Mouse (Mus musculus) gastrocnemius, adult 8-10 months (tissue): ENCODE results near the gene Slc8a3. TPM values are rescaled to one million over a fixed set of nuclear protein-coding genes. Genes with fewer than 3 reads are reported as not detected.

Experiments
- DNase-seq, 2 experiments: peaks; one replicate each; pipeline ENCODE4 v3.0.0; 2022; ENCODE audit warnings: low spot score in 2 of 2
- total RNA-seq, 4 experiments: library from RNA; stranded (reverse); gene quantifications; 2 replicates each; pipeline ENCODE4 v1.2.4; 2022

The Slc8a3 gene
- total RNA-seq, 4 experiments from 2014 or later = 35.3 to 52.3 (median 45.8) TPM

DNA sequence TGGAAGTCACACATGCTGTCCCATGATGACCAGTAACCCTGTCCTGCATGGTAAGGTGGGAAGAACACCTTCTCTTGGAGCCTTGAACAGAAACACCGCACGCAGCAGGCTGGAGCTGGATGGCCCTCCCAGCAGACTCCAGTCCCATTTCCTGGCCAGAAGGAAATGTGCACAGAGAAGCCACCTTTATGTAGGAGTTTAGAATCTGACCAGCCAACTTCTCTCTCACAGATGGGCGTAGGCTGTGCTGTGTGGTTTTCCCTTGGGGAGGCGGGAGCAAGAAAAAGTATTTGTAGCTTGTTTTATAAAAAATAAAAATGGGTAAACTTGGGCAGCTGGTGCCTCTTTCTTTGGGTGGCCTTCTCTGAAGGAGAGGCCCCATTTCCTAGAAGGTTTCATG, 146.9 kb downstream of the Slc8a3 start:
- no peak for DNase-seq

DNA sequence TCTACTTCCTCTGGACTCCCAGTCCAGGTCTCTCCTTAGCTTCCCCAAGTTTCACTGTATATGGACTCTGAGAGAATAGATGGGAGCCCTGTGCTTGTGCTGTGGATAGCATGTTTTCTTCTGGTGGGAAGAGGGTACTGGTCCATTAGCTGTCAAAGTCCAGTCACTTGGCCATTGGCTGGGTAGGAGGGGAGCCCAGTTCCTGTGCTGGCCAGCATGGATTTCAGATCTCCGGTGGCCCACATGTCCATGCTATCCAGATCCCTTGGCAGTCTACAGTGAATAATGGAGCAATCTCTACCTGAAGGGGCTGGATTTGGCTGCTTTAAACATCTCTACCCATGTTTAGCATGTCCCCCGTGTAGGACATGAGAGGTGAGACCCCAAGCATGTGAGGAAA, 148.0 kb downstream of the Slc8a3 start:
- DNase-seq = no peak

DNA sequence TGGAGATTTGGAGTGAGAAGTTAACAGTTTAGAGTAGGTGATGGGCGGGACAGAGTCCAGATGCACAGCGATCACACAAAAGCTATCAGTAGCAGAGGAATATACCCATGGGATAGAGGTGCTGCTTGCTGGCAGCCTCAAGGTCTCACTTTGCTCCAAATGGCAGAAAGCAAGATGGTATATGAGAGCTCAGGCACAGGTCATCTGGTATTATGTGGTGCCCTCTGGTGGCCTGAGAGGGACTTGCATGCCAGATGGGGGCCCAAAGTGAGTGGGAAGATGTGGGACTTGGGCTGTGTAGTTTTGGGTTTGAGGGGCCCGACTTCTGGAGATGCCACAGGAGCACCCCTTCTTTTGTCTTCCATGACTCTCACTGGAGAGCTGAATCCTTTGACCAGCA, 150.9 kb downstream of the Slc8a3 start:
- peak; percentile 17 to 23 for DNase-seq

DNA sequence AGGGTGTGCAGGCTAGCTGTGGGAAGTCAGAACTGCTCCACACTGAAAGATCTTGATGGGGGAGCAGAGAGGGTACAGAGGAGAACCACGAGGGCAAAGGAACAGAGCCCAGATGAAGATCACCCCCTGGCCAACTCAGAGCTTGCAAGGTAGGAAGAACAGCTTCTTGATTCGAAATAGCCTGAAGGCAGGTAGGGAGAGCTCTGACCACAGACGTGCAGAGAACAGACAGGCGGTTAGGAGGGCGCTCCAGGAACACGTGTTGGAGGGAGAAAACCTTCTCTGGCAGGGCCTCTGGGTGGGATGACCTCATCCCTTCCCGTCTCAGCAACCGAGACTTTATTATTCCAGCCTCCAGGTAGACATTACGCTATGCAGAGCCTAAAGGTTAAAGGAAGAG, 157.7 kb downstream of the Slc8a3 start:
- no peak for DNase-seq

DNA sequence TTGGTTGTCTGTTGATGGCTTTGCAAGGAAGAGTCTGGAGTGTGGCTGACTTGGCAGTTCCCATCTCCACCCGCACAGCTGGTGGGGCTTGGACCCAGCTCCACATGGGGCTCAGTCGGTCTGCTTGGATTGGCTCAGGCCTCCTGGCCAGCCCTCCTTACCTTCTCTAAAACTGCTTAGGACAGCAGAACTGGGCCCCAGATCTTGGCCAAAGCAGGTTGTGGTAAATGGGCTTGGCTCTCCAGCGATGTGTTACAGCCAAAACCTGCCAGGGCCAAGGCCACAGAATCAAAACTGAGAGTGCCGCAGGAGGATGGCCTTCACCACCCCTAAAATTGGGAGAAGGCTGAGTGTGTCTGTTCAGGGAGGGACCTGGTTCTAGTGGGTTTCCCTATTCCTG, 159.1 kb downstream of the Slc8a3 start:
- no peak for DNase-seq

DNA sequence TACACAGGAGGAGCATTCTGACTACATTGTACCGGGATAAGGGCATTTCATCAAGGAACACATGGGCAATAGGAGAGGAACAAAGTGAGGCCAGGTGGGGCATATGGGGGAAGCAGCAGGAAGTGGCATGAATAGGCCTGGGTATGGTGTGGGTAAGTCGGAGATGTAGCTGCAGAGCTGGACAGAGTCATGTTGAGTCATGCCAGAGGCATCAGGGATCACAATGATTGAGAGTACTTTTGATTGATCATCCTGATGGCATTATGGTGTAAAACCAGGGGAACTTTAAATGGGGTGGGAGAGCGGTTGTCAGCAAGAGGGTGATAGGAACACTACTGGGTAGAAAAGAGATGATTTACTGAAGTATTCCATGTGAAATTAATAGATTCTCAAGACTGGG, 160.0 kb downstream of the Slc8a3 start:
- DNase-seq = no peak

DNA sequence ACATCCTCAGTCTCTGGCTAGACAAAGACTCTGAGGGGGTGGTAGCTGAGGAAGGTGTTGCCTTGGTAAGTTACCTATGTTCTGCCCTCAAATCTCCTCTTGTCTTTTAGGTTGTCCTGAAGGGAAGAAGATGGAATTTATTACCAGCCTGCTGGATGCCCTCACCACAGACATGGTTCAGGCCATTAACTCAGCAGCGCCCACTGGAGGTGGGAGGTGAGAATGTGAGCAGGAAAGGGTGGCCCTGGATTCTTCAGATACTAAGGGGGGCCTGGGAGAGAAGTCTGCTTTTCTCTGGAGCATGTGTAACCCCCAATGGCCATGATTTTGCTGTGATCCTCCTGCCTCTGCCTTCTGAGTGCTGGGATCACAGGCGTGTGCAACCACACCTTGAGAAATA, 162.9 kb downstream of the Slc8a3 start:
- no peak for DNase-seq

DNA sequence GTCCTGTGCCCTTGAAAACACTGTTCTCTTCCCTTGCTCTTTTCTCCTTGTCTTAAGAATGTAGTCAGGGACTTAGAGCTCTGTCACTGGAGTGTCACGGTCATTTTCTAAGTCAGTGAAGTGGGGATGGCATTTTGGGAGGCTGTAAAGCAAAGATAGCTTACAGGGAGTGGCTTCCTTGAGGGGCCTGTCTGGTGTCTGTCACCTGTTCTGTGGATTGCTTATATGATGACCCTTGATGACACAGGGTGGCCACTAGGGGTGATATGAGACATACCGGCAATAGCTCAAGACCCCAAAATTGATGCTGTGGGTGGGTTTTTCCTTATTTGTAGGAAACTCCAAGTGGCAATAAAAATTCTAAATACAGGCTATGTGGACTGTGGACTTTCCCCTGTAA, 164.5 kb downstream of the Slc8a3 start:
- no peak for DNase-seq

DNA sequence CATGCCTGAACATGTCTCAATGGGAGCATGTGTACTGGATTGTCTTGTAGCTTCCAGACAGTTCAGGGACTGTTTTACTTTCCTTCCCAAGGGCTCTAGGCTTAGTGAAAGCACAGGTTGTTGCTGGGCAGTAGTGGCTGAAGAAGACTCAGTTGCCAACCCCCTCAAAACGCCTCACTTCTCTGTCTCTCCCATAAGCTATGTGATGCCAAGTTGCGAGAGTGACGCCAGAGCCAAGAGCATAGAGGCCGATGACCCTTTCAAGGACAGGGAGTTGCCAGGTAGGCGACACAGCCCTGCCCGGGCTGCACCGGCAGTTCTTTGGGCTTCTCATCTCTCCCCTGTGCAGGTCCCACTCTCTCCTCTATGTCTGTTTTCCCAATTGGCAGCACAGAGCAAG, 164.9 kb downstream of the Slc8a3 start:
- no peak for DNase-seq

DNA sequence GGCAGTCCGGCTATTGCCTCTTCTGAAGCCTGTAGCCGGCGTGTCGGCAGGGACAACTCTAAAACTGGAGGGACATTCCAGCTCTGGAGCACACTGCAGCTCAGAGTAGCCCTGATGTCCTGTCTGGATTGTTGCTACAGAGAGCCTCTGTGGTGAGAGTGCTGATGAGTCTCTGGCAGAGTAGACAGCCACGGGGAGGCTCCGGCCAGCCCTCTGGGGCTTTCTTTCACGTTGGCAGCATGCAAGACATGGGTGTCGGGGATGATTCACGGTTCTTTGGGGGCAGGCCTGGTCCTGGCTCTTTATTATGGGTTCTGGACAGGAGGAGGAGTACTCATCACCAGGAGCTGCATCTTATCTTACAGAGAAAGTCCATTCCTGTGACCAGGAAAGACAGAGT, 165.8 kb downstream of the Slc8a3 start:
- DNase-seq = no peak

DNA sequence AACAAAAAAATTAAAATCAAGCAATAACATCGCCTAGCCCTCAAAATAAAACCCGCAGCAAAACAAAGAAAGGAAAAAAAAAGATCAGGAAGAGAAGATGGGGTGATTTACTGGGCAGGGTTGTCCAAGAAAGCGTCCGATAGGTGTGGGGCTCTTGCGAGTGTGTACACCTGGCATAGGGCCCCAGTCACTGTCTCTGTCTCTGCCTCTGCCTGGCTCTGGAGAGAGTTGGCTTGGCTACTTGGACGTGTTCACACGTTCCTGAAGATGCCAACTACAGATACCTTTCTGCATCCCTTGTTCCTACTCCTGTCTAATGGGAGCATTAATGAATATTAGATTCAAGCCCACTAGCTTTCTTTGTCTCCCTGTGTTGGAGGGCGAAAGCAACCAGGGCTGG, 166.4 kb downstream of the Slc8a3 start:
- no peak for DNase-seq

DNA sequence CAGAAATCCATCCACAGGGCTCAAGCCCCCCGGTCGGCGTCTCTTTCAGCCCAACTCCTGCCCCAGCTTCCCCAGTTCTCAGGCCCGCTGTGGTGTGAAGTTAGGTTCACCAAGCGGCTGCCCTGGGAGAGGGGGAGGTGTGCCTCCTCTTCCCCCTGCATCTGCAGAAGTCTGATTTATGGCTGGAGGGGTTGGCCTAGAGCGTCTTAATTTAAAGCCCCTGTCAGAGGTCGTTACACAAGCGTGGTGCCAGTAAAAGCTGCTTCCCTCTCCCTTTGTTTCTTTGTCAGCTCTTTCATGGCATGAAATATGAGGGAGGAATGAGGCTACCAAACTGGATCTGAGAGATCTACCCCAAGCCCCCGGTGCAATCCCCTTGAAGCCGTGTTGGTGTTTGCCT, 166.9 kb downstream of the Slc8a3 start:
- no peak for DNase-seq

DNA sequence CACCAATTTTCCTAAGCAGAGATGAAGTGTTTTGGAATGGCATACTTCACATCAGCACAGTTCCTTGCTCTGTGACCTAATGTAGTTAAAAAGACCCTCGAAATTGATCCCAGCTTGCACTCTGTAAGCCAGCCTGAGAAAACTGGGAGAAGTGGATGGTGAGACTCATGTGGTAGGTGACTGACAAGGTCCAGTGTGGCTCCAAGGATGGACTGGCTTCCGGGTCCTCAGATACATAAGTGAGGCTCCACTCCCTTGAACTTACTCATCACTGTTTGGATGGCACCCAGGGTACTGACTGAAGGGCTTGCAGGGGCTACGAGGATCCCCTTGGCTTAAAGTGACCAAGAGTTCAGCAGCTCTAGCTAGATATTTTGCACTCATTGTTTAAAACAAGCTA, 169.4 kb downstream of the Slc8a3 start:
- DNase-seq = no peak

DNA sequence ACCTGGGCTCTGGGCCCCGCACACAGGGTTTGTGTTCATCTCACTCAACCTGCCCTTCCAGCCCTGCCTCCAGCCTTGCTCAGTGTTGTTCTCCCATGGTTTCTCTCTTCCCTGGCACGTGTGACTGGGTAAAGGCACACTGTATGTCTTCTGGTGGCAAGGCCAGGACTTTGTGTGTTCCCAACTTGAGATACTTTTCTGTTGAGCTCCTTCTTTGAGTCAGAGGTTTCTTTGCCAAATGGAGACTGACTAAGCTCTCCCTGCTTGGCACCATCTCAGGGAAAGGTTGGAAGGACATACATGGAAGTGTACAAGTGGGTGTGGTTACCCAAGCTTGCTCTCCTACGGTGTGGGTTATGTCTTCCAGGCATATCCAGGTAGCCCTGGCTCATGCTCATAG, 169.8 kb downstream of the Slc8a3 start:
- no peak for DNase-seq

DNA sequence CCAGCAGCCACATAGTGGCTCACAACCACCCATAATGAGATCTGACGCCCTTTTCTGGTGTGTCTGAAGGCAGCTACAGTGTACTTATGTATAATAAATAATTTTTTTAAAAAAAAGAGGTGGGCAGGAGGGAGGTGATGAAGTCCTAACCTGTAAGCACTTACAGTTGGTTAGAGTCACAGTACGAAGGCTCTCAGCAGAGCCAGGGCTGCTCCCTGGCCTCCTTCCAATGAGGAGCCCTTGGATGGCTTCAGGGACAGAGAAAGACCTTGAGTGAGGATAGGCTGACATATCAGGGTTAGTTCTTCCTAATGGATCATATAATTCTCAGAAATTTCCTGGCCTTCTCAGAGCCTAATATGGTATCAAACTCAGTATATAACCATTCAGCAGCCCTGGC, 171.7 kb downstream of the Slc8a3 start:
- DNase-seq = no peak

DNA sequence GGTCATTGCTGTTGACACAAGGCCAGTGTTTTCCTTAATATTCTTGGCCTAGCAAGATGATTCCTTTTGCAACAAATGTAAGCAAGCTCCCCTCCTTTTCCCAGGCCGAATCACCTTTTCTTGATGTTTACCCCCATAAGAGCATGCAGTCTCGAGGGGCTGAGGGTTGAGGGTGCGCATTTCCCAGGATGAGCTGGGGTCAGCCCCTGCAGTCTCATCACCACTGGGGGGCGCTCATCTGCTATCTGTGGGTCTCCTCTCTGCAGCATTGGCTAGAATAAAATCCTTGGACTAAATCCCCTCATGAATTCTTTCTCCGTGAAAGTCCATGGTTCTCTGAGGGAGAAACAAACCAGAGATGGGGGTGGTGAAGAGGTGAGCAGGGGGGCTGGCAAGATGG, 172.1 kb downstream of the Slc8a3 start:
- DNase-seq = peak in 1 of 2 experiments; percentile 29

DNA sequence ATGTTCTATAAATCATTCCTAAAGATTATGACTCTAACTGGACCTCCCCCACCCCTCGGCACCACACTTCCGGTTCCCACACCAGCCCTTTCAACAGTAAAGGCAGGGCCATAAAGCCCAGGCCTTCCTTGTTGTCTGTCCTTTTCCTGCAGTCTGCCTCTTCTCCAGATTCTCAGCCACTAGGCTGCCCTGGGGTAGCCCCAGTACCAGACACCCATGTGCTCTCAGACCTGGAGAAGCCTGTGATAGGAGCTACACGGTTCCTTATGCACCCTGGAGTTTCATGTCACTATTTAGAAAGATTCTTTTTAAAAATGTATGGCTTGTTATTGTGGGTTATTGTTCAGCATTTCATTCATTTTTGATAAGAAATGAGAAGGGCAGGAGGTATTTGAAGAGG, 172.6 kb downstream of the Slc8a3 start:
- no peak for DNase-seq

DNA sequence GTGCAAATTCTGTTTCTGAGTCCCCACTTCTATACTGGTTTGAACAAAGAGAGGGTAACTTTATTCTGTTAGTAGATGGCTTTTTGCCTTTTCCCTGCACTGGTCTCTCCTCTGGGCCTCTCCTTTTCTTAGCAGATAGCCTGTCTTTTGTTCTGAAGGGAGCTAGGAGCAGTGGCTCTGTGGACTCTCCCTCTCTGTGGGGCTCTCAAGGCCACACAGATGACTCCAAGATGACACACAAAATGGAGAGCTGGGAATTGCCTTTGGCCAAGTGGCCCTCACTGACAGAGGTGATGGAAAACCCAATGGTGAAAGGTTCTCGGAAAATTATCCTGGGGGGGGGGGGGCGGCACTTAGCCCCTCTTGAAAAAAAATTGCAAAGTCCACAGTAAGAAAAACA, 173.0 kb downstream of the Slc8a3 start:
- DNase-seq = no peak

DNA sequence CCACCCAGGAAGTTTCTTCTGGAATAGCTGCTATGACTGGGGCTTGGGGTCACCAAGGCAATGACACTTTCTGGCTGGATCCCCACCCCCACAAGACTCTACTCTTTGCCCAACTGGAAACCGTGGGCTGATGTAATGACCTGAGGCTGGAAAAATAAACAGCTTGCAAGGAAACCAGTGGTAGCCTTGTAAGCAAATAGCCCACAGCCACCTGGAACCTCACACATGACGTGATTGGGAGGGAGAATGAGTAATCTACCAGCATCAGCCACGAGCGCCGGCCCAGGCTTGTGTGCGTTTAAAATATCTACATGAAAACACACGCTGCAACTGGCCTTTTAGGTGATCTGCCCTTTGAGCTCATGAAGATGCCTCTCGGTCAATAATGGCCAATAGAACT, 176.1 kb downstream of the Slc8a3 start:
- DNase-seq = no peak

DNA sequence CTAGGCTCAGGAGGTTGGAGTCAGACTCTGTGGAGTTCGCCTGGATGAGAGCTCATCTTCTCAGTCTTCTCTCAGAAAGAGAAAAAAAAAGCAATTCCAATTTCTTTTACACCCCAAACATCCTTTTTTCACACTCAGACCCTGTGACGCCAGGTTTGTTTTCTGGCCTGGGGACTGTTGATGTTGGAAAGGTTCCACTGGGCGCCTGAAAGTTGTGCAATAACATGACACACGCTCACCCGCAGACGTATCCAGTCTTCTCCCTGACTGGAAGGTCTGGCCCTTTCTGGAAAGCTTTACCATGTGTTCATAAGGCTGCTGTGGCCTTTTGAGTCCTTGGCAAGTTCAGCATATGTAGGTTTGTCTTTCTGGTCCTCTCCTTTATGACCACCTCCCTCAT, 177.3 kb downstream of the Slc8a3 start:
- DNase-seq = no peak

DNA sequence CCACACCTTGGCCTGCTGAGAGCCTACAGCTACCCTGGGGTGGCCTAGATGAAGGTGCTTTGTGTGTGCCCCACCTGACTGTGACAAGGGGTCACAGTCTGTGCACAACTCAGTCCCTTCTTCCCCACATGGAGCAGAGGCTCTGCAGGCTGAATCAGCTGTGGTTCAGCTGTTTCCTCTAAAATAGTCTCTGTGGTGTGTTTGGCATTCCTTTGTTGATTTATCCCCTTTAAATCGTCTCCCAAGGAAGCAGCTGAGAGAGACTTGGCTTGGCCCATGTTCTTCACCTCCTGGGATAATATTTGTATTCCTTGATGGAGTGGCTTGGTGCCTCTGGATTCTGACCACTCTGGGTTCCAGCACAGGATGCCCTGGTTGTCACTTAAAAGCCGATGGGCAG, 180.9 kb downstream of the Slc8a3 start:
- no peak for DNase-seq

DNA sequence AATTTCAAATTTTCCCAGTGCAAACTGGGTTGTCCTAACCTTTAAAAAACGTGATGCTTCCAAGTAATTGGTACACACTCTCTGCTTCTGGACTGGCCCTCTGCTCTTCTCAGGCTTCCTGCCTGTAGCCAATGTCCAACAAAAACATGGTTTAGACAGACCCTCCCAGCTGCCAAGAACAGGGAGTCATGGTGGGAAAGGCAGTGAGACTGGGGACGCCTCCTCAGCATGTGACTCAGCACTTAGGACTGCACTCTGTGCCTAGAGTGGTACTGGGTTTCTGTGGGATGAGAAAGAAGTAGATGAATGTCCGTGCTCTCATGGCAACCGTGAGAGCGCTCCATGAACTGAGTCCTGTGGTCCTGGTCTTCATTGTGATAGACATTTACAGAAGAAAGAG, 182.1 kb downstream of the Slc8a3 start:
- DNase-seq = no peak

DNA sequence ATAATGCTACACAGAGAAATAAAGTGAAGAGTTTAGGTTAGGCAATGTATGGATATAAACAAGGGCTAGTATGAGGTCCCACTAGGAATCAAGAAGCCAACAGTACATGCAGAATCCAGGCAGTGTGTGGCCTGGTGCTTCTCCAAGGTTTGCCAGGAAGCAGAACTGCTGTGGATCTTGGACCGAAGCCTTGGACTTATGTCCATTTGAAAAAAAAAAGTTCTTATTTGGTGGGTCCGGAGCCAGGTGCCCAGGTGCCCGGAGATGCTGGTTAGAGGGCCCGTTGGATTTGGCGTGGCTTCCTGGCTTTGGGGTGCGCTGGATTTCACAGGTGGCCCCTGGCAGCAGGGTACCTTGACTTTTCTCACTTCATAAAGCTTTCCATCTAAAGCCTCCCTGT, 185.0 kb downstream of the Slc8a3 start:
- no peak for DNase-seq
